3 mouse cellular contexts compared by ENCODE assay signal in the genomic region with DNA sequence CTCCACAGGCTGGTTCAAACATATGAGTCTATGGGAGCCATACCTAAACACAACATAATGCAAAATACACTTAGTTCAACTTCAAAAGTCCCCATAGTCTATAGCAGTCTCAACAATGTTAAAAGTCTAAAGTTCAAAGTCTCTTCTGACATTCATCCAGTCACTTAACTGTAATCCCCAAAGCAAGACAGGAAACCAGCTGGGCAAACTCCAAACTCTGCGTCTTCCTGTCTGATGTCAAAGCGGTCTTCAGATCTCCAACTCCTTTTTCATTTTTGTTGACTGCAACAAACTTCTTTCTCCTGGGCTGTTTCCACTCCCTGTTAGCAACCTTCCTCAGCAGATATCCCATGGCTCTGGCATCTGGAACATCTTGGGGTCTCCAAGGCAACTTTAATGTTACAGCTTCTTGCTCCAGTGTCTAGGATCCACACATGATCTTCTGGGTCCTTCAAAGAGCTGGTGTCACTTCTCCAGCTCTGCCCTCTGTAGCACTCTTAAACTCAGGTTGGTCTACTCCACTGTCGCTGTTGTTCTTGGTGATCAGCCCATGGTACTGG. TPM values are rescaled to one million over a fixed set of nuclear protein-coding genes. Genes with fewer than 3 reads are reported as not detected.
"Had no signal": no experiment of that assay in that cellular context is flagged by ENCODE, and none has a peak within 500 bp of the region (broad histone marks: within the 10 kb centered on the region; RNA-seq: fewer than 3 reads in every experiment).

No protein-coding gene starts in this region.

RNA-seq across cellular contexts. Expression of a gene that starts 12.8 kb away (rescaled TPM):
- total RNA-seq: megakaryocyte-erythroid progenitor cell, adult 5-6 weeks had no signal

RNA-seq across cellular contexts. Expression of a gene that starts 22.0 kb away (rescaled TPM):
- total RNA-seq: megakaryocyte-erythroid progenitor cell, adult 5-6 weeks had no signal
- polyA plus RNA-seq: midbrain, embryonic 12.5 days; neural tube, embryonic 14.5 days had no signal
